Mouse (Mus musculus): Measurements from ENCODE around the gene Cenph. TPM values are rescaled to one million over a fixed set of nuclear protein-coding genes. Genes with fewer than 3 reads are reported as not detected.

Cenph gene
- 1 to 10 TPM; 1.7 to 2.2 TPM for total RNA-seq (2023)

GRCm38 (mm10) chr13:100775252-100776055 is at the start of gene Cenph:
Gene Cenph, minus strand, starts transcription at chr13:100775899.

DNA sequence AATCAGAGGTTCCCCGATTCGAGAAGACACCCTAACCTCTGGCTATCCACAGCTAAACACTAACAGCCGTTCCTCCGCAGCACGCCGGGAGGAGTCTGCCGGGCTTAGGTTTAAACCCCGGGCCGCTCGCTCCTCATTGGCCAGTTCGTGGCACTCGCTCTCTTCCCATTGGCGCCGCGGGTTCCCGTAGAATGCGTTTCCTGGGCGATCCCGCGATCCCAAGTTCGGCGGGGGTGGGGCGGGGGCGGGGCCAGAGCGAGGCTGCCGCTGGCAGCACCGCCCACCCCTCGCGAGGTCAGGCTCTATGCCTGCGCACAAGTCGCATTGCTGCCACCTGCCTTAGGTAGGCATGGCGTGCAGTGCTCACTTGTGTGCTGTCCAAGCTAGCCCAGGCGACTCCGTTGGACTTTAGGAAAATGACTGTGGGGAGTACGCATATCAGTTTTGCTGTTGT is 10.7 kb upstream of the Cenph start, which contains the start of gene Ccnb1:
Gene Ccnb1 (minus strand): TSS at position 157 of the 454 bp plus-strand sequence.

DNA sequence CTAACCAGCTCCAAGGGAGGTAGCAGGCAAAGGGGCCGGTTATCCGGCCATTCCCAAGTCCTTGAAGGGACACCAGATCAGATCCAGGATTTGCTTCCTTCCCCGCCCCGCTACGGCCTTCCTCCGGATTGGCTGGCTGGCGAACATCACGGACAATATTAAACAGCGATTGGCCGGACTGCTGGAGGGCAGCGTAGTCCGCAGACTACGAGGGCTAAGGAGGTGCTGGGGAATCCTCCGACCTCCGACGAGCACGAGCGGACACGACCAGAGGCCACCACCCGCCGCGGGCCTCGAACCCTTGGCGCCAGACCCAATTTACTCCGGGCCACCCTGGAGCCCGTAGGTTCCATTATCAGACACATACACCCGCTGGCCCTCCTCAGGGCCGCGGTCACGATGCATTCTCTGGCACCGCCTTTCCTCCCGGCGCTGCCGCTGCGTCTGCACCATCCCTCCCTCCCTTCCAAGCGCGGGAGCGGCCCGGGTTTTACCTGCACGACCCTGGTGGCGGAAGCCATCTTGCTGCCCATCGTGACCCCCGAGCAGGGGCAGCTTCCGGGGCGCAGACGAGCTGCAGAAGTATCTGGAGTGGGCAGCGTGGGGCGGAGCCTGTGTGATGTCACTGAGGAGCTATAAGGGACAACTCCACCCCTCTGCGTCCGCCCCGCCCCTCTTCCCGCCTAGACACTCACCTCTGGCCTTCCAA is 31.5 kb downstream of the Cenph start, which contains the start of gene Mrps36:
Gene Mrps36 (minus strand): TSS at position 624 of the 709 bp plus-strand sequence.

DNA sequence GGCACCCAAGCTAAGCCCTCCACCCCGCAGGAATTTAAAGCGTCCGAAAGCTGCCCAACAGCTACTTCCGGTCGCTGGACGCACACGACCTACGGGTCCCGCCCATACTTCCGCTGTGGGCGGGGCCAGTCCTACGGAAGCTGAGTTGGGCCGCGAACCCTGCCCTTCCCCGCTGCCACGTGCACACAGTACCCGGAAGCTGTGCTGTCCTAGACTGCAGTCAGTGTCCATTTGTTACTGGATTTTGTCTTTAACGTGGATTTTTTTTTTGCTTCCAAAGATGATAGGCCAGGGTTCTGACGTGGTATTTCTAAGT is 44.9 kb downstream of the Cenph start, which contains the start of gene Cdk7:
Gene Cdk7 (minus strand): TSS at position 79 of the 316 bp plus-strand sequence.

Other genes with a start within 250 kb of the Cenph start
- gene Ocln, start 223.2 kb downstream of the Cenph start, total RNA-seq (2023) = not detected
- 10 to 100 TPM; 11.5 to 12.1 TPM for gene Marveld2, start 158.9 kb downstream of the Cenph start, total RNA-seq (2023)
- 100 to 1,000 TPM in 1 of 2 experiments, 10 to 100 TPM in 1; 94.5 to 113 TPM for gene Ak6, start 124.9 kb downstream of the Cenph start, total RNA-seq (2023)
- gene Rad17, start 124.8 kb downstream of the Cenph start, total RNA-seq (2023) = 10 to 100 TPM; 36.1 to 39.4 TPM
- gene Taf9, start 124.3 kb downstream of the Cenph start, total RNA-seq (2023) = 10 to 100 TPM; 18.1 to 26.9 TPM
- 10 to 100 TPM; 11.5 to 17.8 TPM for gene Ccdc125, start 106.2 kb downstream of the Cenph start, total RNA-seq (2023)
- 10 to 100 TPM; 42.3 to 45.6 TPM for gene Cdk7, start 45.0 kb downstream of the Cenph start, total RNA-seq (2023)
- gene Mrps36, start 31.2 kb downstream of the Cenph start, total RNA-seq (2023) = 10 to 100 TPM; 25.5 to 35.1 TPM
- 1 to 10 TPM; 2.9 to 3.6 TPM for gene Ccnb1, start 10.7 kb upstream of the Cenph start, total RNA-seq (2023)
- 100 to 1,000 TPM; 111 to 114 TPM for gene Slc30a5, start 57.5 kb upstream of the Cenph start, total RNA-seq (2023)

All from B cell, adult 67 days (primary cell).